In genomic region chr9:21609861-21610260, GRCm38 (mm10) we compare ENCODE assay signal across 13 mouse cellular contexts. TPM values are rescaled to one million over a fixed set of nuclear protein-coding genes. Genes with fewer than 3 reads are reported as not detected.
DNase-seq lines count a peak whose midpoint lies in the region; ATAC-seq lines count a peak whose summit lies in the region.
"Had no signal": no experiment of that assay in that cellular context is flagged by ENCODE, and none has a peak within 500 bp of the region (broad histone marks: within the 10 kb centered on the region; RNA-seq: fewer than 3 reads in every experiment).

No protein-coding gene starts in this region.

- H3K27ac ChIP-seq in liver, embryonic 12.5 days = no peak overlapping the region
- H3K27ac ChIP-seq in liver, embryonic 11.5 days (ENCODE audit: low read depth, low read length) = no peak overlapping the region
- no peak overlapping the region for H3K27ac ChIP-seq in midbrain, embryonic 16.5 days (ENCODE audit: low read length)
- H3K27ac ChIP-seq: heart, adult 2 months; hindbrain, embryonic 14.5 days had no signal

- H3K36me3 ChIP-seq in liver, embryonic 12.5 days = no peaks in the 10 kb centered on the region
- H3K36me3 ChIP-seq in liver, embryonic 11.5 days (ENCODE audit: control insufficient read depth, insufficient read depth, low read length) = no peaks in the 10 kb centered on the region
- no peaks in the 10 kb centered on the region for H3K36me3 ChIP-seq in midbrain, embryonic 16.5 days (ENCODE audit: control insufficient read depth, insufficient read depth, low read length)

- ATAC-seq in liver, embryonic 12.5 days = peak; percentile 42; the same call in 1 of the 2 replicates
- no peak for ATAC-seq in liver, embryonic 11.5 days (replicated peaks; ENCODE audit: low FRiP score)
- ATAC-seq in activated CD4-positive, CD25-positive, alpha-beta regulatory T cell, adult 4 months = peak; percentile 100
- peak; percentile 100 for ATAC-seq in megakaryocyte, adult 5-6 weeks (ENCODE audit: poor library complexity, severe bottlenecking)
- no peak for ATAC-seq in midbrain, embryonic 16.5 days

- DNase-seq in liver, embryonic 11.5 days (ENCODE audit: low spot score) = no peak
- DNase-seq in thymus, postnatal 10 days (ENCODE audit: low spot score in 2 of 2) = peak; percentile 50 to 61
- no peak for DNase-seq in ovary, postnatal 10 days (ENCODE audit: low spot score)
- DNase-seq in cerebellum, postnatal 10 days = no peak
- DNase-seq: embryo, embryonic 11 days; kidney, postnatal 25 days had no signal

- H3K4me1 ChIP-seq in liver, embryonic 12.5 days = peaks cover 19% of the 10 kb centered on the region
- peaks cover 3% of the 10 kb centered on the region for H3K4me1 ChIP-seq in liver, embryonic 11.5 days (replicated peaks; ENCODE audit: control insufficient read depth, insufficient read depth, low read length)
- H3K4me1 ChIP-seq in midbrain, embryonic 16.5 days (ENCODE audit: control insufficient read depth, insufficient read depth, low read length) = peaks cover 3% of the 10 kb centered on the region

- 75% methylated on average over 1 of the region's 1 CpGs for WGBS in liver, embryonic 12.5 days (ENCODE audit: insufficient replicate concordance)
- WGBS in liver, embryonic 11.5 days = 87% methylated on average over 1 of the region's 1 CpGs
- 90% methylated on average over 1 of the region's 1 CpGs for WGBS in midbrain, embryonic 16.5 days

- no peaks in the 10 kb centered on the region for H3K27me3 ChIP-seq in liver, embryonic 12.5 days (replicated peaks)
- no peaks in the 10 kb centered on the region for H3K27me3 ChIP-seq in liver, embryonic 11.5 days (replicated peaks; ENCODE audit: control insufficient read depth, insufficient read depth, low read length)
- no peaks in the 10 kb centered on the region for H3K27me3 ChIP-seq in midbrain, embryonic 16.5 days (ENCODE audit: control insufficient read depth, insufficient read depth, low read depth, low read length)

- no peaks in the 10 kb centered on the region for H3K9me3 ChIP-seq in liver, embryonic 12.5 days (replicated peaks)
- no peaks in the 10 kb centered on the region for H3K9me3 ChIP-seq in liver, embryonic 11.5 days (ENCODE audit: control insufficient read depth, low read length)
- no peaks in the 10 kb centered on the region for H3K9me3 ChIP-seq in midbrain, embryonic 16.5 days (replicated peaks; ENCODE audit: control insufficient read depth, low read length, poor library complexity, severe bottlenecking)
- H3K9me3 ChIP-seq: G1E had no signal

- no peak overlapping the region for H3K4me3 ChIP-seq in liver, embryonic 12.5 days
- H3K4me3 ChIP-seq in liver, embryonic 11.5 days (ENCODE audit: low read depth, low read length) = no peak overlapping the region
- H3K4me3 ChIP-seq in midbrain, embryonic 16.5 days (ENCODE audit: low read depth, low read length) = no peak overlapping the region
- H3K4me3 ChIP-seq: heart, adult 2 months had no signal

- H3K4me2 ChIP-seq in liver, embryonic 12.5 days = no peak overlapping the region
- H3K4me2 ChIP-seq in liver, embryonic 11.5 days = no peak overlapping the region
- no peak overlapping the region for H3K4me2 ChIP-seq in midbrain, embryonic 16.5 days (ENCODE audit: low read length)
- H3K4me2 ChIP-seq: hindbrain, embryonic 14.5 days had no signal

- no peak overlapping the region for H3K9ac ChIP-seq in liver, embryonic 12.5 days
- no peak overlapping the region for H3K9ac ChIP-seq in liver, embryonic 11.5 days (ENCODE audit: low read depth, low read length)
- no peak overlapping the region for H3K9ac ChIP-seq in midbrain, embryonic 16.5 days (ENCODE audit: low read depth, low read length)
- H3K9ac ChIP-seq: hindbrain, embryonic 14.5 days had no signal

RNA-seq across cellular contexts. Expression of gene Smarca4, which starts 6.1 kb away (rescaled TPM):
- 47.0 and 47.2 TPM in 2 replicates for polyA plus RNA-seq in liver, embryonic 12.5 days (2016; fragmentation: Nextera tagmentation; extraction: Ambion mirVana)
- 86.1 and 86.6 TPM in 2 replicates for polyA plus RNA-seq in liver, embryonic 11.5 days (2014; fragmentation: Nextera tagmentation; extraction: Ambion mirVana)
- polyA plus RNA-seq in activated CD4-positive, CD25-positive, alpha-beta regulatory T cell, adult 4 months (2017; shearing (Covaris generic)) = 10 to 100 TPM; 26.2 to 34.6 TPM
- total RNA-seq in megakaryocyte, adult 5-6 weeks (2015) = 41.7 and 43.5 TPM in 2 replicates
- 46.0 and 56.5 TPM in 2 replicates for total RNA-seq in megakaryocyte, adult 5-6 weeks (2017)
- 129 and 137 TPM in 2 replicates for polyA plus RNA-seq in midbrain, embryonic 16.5 days (2015; fragmentation: Nextera tagmentation; extraction: Ambion mirVana)

RNA-seq across cellular contexts. Expression of gene Yipf2, which starts 17.2 kb away (rescaled TPM):
- 10.0 and 10.5 TPM in 2 replicates for polyA plus RNA-seq in liver, embryonic 12.5 days (2016; fragmentation: Nextera tagmentation; extraction: Ambion mirVana)
- 15.5 and 16.5 TPM in 2 replicates for polyA plus RNA-seq in liver, embryonic 11.5 days (2014; fragmentation: Nextera tagmentation; extraction: Ambion mirVana)
- polyA plus RNA-seq in activated CD4-positive, CD25-positive, alpha-beta regulatory T cell, adult 4 months (2017; shearing (Covaris generic)) = 10 to 100 TPM; 16.7 to 18.3 TPM
- 5.2 and 5.4 TPM in 2 replicates for total RNA-seq in megakaryocyte, adult 5-6 weeks (2015)
- 5.9 and 8.7 TPM in 2 replicates for total RNA-seq in megakaryocyte, adult 5-6 weeks (2017)
- 24.9 and 26.9 TPM in 2 replicates for polyA plus RNA-seq in midbrain, embryonic 16.5 days (2015; fragmentation: Nextera tagmentation; extraction: Ambion mirVana)

RNA-seq across cellular contexts. Expression of gene Timm29, which starts 17.3 kb away (rescaled TPM):
- 31.6 and 32.8 TPM in 2 replicates for polyA plus RNA-seq in liver, embryonic 12.5 days (2016; fragmentation: Nextera tagmentation; extraction: Ambion mirVana)
- polyA plus RNA-seq in liver, embryonic 11.5 days (2014; fragmentation: Nextera tagmentation; extraction: Ambion mirVana) = 35.2 and 41.5 TPM in 2 replicates
- polyA plus RNA-seq in activated CD4-positive, CD25-positive, alpha-beta regulatory T cell, adult 4 months (2017; shearing (Covaris generic)) = 1 to 10 TPM; 2.8 to 3.5 TPM
- 20.5 and 22.2 TPM in 2 replicates for total RNA-seq in megakaryocyte, adult 5-6 weeks (2015)
- total RNA-seq in megakaryocyte, adult 5-6 weeks (2017) = 21.3 and 22.3 TPM in 2 replicates
- polyA plus RNA-seq in midbrain, embryonic 16.5 days (2015; fragmentation: Nextera tagmentation; extraction: Ambion mirVana) = 58.6 and 59.0 TPM in 2 replicates

Comparison
In these comparisons a context has a peak if more than half of its experiments do, and no peak if none do; other contexts are left out.
1. ATAC-seq: peak in liver, embryonic 12.5 days (single experiment), activated CD4-positive, CD25-positive, alpha-beta regulatory T cell, adult 4 months (single experiment) and megakaryocyte, adult 5-6 weeks (single experiment); none in liver, embryonic 11.5 days (single experiment) and midbrain, embryonic 16.5 days (single experiment).
2. DNase-seq: peak in thymus, postnatal 10 days (2 of 2); none in liver, embryonic 11.5 days (single experiment), ovary, postnatal 10 days (single experiment) and cerebellum, postnatal 10 days (0 of 2).